Mouse (Mus musculus) olfactory bulb, adult 2 months (tissue): Measurements from ENCODE around the gene Tmem117.

Experiments
- CTCF ChIP-seq: fragments of 200-500 bp; IDR thresholded peaks from 2 replicates; pipeline ENCODE4 v1.5.1; 2012; ENCODE audit warnings: low read depth, mild to moderate bottlenecking, low read length, moderate library complexity; ENCODE audit not compliant: insufficient read depth
- POLR2A ChIP-seq: fragments of 200-500 bp; IDR thresholded peaks from 2 replicates; pipeline ENCODE4 v1.6.1; 2012; ENCODE audit warnings: mild to moderate bottlenecking, low read depth, low read length, moderate library complexity; ENCODE audit not compliant: insufficient read depth

DNA sequence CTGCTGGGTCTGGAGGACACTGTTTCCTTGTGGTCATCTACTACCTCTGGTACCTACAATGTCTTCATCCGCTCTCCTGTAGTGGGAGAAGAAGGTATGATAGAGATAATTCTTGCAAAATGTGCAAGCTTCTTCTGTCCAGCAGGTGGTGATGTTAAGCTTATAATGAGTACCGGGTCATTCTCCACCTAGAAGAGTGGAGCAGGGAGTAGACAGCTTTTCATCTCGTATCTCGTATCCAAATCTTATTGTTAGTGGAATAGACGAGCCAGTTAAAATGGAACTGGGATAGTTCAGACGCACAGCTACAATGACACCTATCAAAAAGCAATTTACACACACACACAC is 60.8 kb downstream of the Tmem117 start:
- TF ChIP-seq CTCF (no peak), POLR2A (no peak)
